Mouse (Mus musculus) lung, adult 18-20 months (tissue): Measurements from ENCODE around the gene S100a6.

Source experiments
- DNase-seq, 2 experiments: peaks; one replicate each; pipeline ENCODE4 v3.0.0; 2022; ENCODE audit warnings: mixed read lengths in 2 of 2

S100a6 gene

DNA sequence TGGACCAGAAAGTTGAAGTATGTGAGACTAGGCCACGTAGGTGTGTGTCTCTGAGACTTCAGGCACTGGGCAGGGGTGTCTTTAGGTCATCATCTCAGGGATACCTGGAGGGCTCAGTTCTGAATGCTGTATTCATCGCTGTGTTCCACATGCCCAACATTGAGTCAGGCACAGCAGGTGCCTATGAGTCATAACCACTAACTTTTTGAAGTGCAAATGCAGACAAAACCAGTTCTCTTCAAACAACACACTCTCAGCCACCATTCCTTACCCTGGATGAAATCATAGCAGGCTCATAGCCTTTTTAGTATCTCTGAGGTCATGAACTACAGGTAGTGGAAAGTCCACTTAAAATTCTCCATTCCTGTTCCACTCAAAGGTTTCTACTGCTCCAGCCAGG lies 16.6 kb downstream of the S100a6 start:
- DNase-seq, result peak in 1 of 2 experiments; percentile 26

DNA sequence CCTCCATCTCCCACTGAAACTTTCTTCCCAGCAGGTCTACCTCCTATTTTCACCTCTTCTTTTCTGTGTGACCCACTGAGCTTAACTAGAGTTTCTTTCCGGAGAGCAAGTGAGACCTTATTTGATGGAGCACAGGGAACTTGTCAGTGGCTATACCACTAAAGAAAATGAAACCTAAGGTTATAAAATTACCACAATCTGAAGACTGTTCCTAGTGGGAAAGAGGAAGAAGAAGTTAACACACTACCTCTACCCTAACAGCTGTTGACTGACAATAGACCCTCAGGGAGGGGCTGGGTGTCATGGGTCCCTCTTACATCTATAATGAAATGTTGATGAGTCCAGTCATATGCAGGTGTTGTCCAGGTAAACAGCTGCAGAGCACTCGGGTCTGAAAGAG lies 19.3 kb downstream of the S100a6 start:
- DNase-seq, result no peak

DNA sequence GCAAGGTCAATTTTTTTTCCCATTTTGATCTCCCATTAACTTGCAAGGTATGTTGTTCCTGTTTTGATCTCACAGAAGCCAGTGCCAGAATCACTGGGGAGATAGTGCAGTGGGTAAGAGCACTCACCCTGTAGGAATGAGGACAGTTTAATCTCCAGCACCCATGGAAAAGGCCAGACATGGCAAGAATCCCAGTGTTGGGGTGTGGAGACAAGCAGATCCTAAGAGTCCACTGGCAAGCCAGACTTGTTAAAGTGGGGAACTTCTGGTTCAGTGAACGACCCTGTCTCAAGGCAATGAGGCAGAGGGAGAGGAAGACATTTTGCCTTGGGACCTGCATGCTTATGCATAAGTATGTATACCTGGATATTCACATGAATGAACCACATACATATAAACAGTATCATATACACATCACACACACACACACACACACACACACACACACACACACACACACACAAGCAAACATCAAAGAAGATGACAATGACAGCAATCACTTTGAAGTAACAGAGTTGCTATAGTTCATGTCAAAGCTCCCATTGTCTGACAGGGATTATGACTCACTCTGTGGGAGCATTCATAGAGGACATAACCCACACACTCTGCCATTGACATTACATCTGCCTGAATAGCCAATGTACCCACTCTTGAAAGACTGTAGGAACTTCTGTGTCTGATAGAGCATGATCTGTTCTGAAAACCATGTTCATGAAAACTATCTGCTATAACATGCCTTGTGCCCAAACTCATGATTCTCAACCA lies 26.0 kb downstream of the S100a6 start:
- DNase-seq, result no peak

DNA sequence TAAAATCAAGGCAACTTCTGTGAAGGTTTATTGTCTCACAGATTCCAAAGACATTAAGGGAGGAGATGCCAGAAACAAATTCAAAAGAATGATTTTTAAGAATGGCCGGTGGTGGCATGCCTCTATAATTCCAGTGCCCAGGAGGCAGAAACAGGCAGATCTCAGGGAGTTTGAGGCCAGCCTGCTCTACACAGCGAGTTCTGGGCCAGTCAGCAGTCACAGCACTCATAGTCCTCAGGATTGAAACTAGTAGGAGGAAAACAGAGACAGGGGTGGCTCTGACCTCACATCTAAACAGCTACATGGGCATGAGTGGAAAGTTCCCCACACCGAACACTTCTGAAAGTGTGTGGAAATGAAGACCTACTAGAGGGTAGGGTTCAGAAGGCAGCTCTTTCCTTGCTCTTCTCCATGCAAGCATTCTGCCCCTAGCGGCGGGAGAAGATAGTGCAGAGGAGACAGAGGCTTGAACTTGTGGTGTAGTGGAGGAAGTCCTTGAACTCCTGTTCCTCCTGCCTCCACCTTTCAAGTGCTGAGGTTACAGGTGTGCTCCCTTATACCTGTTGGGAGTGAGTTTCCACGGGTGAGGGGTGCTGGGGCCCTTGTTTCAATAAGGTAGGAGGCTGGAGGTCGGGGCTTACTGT lies 27.0 kb downstream of the S100a6 start:
- DNase-seq, result peak in 1 of 2 experiments; percentile 20

DNA sequence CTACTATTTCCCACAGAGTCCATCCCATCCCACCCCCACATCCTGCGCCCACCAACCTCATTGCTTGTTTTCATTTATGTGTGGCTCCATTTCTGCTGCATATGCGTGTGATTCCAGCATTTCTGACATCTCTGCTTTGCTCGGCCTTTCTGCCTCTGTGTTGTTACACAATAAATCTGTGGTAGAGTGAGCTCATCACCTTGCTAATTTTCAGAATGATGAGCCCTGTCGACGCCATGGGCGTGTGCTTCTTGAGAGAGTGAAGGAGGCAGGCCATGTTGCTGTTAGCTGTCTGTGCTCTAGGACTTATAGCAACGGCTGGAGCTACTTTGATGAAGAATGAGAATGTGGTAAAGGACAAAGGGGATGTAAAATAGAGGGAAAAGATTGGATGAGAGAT lies 28.3 kb downstream of the S100a6 start:
- DNase-seq, result no peak

DNA sequence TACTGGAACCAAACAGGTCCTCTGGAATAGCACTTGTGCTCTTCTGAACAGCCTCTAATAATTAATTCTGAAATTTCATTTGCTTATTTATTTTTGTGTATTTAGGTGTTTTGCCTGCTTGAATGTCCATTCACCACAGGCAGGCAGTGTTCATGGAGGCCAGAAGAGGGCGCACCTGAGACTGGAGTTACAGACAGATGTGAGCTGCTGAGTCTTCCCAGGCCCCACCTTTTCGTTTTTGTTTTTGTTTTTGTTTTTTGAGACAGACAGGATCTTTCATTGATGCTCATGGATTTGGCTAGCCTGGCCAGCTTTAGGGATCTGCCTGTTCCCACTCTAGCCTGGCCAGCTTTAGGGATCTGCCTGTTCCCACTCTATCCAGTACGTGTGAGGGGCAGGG lies 31.5 kb downstream of the S100a6 start:
- DNase-seq, result peak; percentile 54 to 59

DNA sequence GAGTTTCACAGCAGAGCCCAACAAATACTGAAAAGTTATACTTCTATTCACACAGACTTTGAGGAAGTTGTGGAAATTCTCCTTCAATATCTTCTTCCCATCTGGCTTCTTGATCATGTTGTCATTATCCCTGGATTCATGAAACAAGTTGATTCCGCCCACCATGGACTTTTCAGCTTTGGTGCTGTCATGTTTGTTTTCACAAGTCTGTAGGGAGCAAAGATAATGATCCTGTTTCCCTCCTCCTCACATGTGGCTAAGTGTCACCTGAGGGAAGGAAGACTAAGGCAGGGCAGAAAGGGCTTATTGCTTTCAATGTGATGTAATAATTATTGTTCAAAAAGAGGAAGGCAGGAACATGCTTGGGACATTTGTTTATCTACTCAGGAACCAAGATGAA lies 34.6 kb downstream of the S100a6 start:
- no peak for DNase-seq

DNA sequence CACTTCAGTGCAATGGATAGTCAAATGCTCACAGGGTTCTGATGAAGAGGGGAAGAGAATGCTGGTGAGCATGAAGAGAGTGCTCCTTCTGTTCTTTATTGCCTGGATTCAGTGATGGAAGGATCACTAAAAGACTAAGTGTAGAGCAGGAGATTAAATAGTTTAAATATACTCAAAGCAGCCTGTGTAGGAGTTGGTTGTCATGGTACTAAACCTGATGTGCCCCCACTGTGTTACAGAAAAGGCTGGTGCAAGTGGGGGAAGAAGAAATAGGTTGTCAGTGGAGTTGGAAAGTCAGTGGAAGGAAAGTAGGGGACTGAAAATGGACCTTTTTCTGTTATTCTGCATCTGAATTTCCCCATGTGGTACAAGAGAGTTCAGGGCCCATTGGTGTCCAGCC lies 36.3 kb downstream of the S100a6 start:
- no peak for DNase-seq

DNA sequence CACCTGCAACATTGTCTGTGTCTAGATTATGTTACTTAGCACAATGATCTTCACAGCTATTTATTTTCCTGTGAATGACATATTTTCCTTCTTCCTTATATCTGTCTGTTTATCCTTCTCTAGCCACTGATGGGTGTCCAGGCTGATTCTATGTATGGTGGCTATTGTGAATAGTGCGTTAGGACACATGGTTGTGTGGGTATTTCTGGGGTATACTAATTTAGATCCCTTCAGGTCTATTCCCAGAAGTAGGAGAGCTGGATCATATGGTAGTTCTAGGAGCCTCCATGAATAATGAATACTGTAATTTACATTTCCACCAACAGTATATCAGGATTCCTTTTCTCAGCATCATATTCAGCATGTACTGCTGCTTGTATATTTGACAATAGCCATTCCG lies 37.1 kb downstream of the S100a6 start:
- no peak for DNase-seq

DNA sequence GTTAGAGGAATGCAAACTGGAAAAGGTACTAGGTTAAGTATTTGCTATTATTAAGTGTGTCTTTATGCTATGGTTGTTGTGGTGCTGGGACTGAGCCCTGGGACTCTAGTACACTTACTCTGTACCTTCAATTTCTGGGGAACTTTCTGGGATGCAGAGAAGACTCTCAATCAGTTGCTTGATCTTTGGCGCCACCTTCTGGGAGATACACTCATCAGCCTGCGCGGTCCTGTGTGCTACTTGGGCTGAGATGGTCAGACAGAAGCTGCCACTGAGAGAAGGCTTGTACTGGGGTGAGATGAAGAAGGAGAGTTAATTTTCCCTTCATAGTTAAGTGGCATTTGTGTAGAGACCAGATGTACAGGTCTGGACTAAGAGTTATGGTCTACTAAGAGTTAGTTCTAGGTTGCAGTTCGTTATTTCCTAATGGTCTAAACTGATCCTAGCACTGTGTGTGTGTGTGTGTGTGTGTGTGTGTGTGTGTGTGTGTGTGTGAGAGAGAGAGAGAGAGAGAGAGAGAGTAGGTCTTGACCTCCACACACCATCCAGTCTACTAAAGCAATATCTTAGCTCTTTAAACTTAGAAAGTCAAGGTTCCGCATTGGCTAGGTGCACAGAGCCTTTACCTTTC lies 40.3 kb downstream of the S100a6 start:
- DNase-seq, result peak; percentile 52 to 60

DNA sequence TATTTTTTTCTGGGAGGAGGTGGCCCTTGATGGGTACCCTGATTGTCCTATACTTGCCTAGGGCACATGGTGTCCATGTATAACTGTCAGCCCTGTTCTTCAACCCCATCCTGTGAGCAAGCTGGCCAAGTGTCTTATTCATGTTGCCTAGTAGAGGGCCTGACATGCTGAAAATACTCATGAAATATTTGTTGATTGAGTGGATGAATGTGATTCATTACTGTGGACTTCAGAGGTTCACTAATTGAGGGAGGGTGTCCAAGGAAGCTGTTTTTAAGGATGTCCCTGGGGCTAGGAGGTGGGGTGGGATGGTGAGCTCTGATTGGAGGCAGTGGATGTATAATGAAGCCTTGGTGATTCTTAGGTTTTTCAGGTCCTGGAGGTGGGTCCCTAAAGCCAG lies 41.0 kb downstream of the S100a6 start, which contains the start of gene S100a7a:
S100a7a (plus strand) TSS at position 301 of the 400 bp plus-strand sequence.
- no peak for DNase-seq

DNA sequence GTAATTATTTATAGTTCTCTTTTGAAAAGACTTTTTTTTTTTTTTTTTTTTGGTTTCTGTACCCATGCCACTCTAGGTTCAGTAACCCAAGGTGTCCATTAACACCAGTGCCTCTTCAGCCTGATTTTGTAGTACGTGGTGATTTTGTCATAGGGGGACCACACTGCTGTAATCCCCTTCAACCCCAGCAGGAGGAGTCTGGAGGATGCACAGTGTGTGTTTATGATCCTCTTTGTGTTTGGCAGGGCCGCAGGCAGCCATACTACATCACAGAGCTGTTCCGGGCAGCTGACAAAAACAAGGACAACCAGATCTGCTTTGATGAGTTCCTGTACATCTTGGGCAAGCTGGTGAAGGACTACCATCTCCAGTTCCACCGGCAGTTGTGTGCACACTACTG lies 44.7 kb downstream of the S100a6 start:
- no peak for DNase-seq

DNA sequence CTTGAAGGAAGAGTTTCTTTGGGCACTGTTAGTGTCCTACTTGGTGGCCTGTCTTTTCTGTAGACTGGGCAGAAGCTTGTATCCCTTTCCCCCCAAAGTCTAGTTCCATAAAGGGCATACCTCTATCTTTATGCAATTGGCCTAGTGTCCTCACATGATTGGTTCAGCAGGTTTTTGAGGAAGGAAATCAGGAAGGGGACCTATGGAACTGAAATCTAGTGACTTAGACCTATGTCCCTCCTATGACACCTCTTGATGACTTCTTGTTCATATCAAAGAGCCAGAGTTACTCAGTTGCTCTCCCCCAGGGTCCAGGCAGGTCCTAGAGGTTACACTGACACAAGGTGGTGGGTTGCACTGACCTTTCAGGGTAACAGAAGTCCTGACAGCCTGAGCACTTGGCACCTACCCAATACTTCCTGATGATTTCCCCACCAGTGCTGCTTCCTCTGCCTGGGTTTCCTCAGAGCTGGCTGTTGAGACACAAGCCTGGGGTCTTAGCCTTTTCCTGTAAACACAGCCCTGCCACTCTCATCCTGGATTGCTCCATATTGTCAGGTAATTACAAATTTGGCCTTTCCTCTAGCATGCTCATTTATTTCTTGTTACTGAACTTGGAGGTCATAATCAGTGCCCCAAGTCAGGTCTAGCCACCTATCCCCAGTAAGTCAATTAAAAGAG lies 46.8 kb downstream of the S100a6 start:
- DNase-seq, result no peak

DNA sequence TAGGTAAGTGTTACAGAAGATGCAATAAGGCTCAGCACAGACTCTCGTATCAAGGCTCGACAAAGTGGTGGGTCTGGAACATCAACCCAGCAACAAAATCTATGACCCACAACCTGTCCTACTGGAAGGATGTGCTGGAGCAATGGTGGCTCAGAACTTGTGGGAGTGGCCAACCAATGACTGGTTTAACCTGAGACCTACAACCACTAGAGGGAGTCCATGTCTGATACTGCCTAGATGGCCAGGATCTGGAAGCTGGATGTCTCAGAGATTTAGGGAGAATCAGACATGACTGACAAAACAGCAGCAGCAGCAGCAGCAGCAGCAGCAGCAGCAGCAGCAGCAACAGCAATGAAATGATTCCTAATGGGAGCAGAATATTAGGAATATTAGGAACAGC lies 51.5 kb downstream of the S100a6 start:
- DNase-seq, result peak in 1 of 2 experiments; percentile 26

DNA sequence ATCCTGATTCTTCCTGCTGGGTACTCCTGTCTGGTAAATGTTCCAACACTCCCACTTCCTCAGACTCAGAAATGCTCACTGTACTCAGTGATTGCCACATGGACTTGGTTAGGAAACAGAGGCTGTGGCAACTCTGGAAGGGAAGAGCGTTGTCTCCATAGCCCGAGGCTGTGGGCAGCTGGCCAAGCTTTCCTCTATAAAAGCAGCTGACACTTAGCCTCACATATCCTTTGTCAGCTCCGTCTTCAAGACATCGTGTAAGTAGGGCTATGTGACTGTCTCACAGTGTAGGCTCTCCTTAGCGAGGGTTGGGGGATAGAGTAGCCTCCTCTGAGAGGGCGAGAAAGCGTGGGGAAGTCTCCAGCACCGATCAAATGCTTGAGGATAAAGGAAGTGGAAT lies 56.2 kb downstream of the S100a6 start, which contains the start of gene S100a8:
S100a8 (plus strand) TSS at position 133 of the 400 bp plus-strand sequence.
- peak; percentile 37 to 39 for DNase-seq
